Mouse (Mus musculus) limb, embryonic 14.5 days (tissue): ENCODE data around the gene Dctn1. TPM values are rescaled to one million over a fixed set of nuclear protein-coding genes. Genes with fewer than 3 reads are reported as not detected.

Source experiments
- ATAC-seq: fragments of 200-750 bp; cut with Nextera tagmentation; 2 replicates; pipeline ENCODE4 v1.8.0; 2017; ENCODE audit warnings: low read depth, moderate number of reproducible peaks, moderate TSS enrichment; ENCODE audit not compliant: low FRiP score
- DNase-seq: peaks from one replicate; pipeline ENCODE4 v3.0.0-alpha.2; 2015; ENCODE audit warnings: low spot score
- H3K27ac ChIP-seq: fragments of 300-500 bp; sonication (generic); replicated peaks from 2 replicates; pipeline ENCODE4 v1.5.1; 2014; ENCODE audit warnings: low read depth, mild to moderate bottlenecking, low read length, moderate library complexity, mixed read lengths
- H3K27me3 ChIP-seq: fragments of 300-500 bp; sonication (generic); 2 replicates; pipeline ENCODE4 v1.6.1; 2014; ENCODE audit warnings: low read length, mixed read lengths; ENCODE audit not compliant: control insufficient read depth, insufficient read depth
- H3K36me3 ChIP-seq: fragments of 300-500 bp; sonication (generic); 2 replicates; pipeline ENCODE4 v1.6.1; 2014; ENCODE audit warnings: mild to moderate bottlenecking, low read length, moderate library complexity, mixed read lengths; ENCODE audit not compliant: control insufficient read depth, insufficient read depth
- H3K4me1 ChIP-seq: fragments of 300-500 bp; sonication (generic); 2 replicates; pipeline ENCODE4 v1.6.1; 2014; ENCODE audit warnings: antibody characterized with exemption, low read length, mixed read lengths; ENCODE audit not compliant: control insufficient read depth, insufficient read depth
- H3K4me2 ChIP-seq: fragments of 300-500 bp; sonication (generic); replicated peaks from 2 replicates; pipeline ENCODE4 v1.6.1; 2014; ENCODE audit warnings: low read depth, mild to moderate bottlenecking, low read length, moderate library complexity; ENCODE audit not compliant: severe bottlenecking
- H3K4me3 ChIP-seq: fragments of 300-500 bp; sonication (generic); replicated peaks from 2 replicates; pipeline ENCODE4 v1.5.1; 2014; ENCODE audit warnings: low read length
- H3K9ac ChIP-seq: fragments of 300-500 bp; sonication (generic); 2 replicates; pipeline ENCODE4 v1.6.1; 2014; ENCODE audit warnings: mild to moderate bottlenecking, low read depth, low read length, moderate library complexity; ENCODE audit not compliant: severe bottlenecking
- H3K9me3 ChIP-seq: fragments of 300-500 bp; sonication (generic); 2 replicates; pipeline ENCODE4 v1.6.1; 2016; ENCODE audit warnings: low read length; ENCODE audit not compliant: control insufficient read depth
- POLR2A ChIP-seq: fragments of 200-500 bp; IDR thresholded peaks from 2 replicates; pipeline ENCODE4 v1.8.0; 2012; ENCODE audit warnings: inconsistent platforms, mild to moderate bottlenecking, moderate library complexity, borderline replicate concordance; ENCODE audit not compliant: insufficient read depth, insufficient read length; ENCODE audit errors: extremely low read depth
- whole genome bisulfite sequencing: fragments of 180-500 bp; shearing (Covaris S2); extraction: QIAGEN DNeasy Blood & Tissue Kit; methylation state at CpG from one replicate; pipeline ENCODE4 v1.1.7; 2014; 5-methylcytosine and 5-hydroxymethylcytosine counted together
- polyA plus RNA-seq, 2 experiments: library from polyadenylated mRNA; depleted of rRNA in 1 of 2; stranded (reverse) in 1 of 2; unstranded in 1 of 2; fragments of >200 nt; fragmentation: Nextera tagmentation in 1 of 2; extraction: Ambion mirVana in 1 of 2; gene quantifications; 2 replicates each; pipeline versions ENCODE4 v1.2.1 to v1.2.3; 2012 to 2014

Dctn1 gene
- polyA plus RNA-seq, 2 experiments: 82.0 to 128 TPM

DNA sequence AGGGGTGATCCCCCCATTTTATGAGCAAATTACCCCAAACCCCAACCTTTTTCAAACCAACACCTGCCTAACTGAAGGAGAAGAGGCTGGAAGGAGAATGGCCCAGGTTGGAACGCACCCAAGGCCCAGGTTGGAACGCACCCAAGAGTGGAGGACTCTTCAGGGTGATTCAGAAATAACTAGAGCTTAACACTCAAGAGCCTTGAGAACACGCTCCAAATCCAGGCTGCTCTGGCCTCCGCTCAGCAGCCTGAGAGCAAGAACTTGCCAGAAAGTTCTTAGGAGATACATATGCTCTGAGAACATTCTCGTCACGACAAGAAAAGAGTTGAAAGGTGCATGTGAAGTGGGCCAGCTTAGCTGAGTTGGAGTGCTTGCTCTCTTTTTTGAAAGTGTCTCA lies 79.4 kb downstream of the Dctn1 start:
- peaks cover 13% of the 10 kb centered on the region for H3K4me1 ChIP-seq
- H3K4me2 ChIP-seq: no peak overlapping the region
- no peak overlapping the region for H3K4me3 ChIP-seq
- no peak overlapping the region for H3K27ac ChIP-seq
- no peaks in the 10 kb centered on the region for H3K27me3 ChIP-seq
- WGBS: 43% methylated on average over 6 of the region's 6 CpGs
- no peak for TF ChIP-seq POLR2A
- H3K9me3 ChIP-seq: no peaks in the 10 kb centered on the region
- ATAC-seq: peak; percentile 67; the same call in 1 of the 2 replicates
- no peaks in the 10 kb centered on the region for H3K36me3 ChIP-seq
- peak; percentile 45 for DNase-seq
- no peak overlapping the region for H3K9ac ChIP-seq

DNA sequence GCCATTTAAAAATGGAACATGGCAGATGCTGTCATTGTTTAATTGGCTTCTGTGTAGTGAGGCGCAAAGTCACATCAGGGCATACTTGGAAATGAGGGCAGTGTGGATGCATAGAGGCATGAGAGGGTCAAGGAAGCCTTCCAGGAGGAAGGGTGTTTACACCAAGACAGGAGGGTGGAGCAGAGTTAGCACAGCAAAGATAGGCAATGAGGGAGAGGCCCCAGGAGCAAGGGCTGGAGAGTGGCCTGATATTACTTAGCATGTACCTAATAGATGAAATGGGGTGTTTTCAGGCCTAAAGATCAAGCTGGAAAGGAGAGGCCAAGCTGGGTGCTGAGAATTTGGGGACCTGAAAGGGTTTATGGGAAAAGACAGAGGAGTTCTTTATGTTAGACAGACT lies 80.3 kb downstream of the Dctn1 start:
- no peak overlapping the region for H3K9ac ChIP-seq
- no peak overlapping the region for H3K27ac ChIP-seq
- DNase-seq (no peak), ATAC-seq (no peak)
- no peaks in the 10 kb centered on the region for H3K36me3 ChIP-seq
- H3K27me3 ChIP-seq: no peaks in the 10 kb centered on the region
- no peak overlapping the region for H3K4me2 ChIP-seq
- H3K4me3 ChIP-seq: no peak overlapping the region
- no peak for TF ChIP-seq POLR2A
- WGBS: 94% methylated on average over 1 of the region's 1 CpGs
- no peaks in the 10 kb centered on the region for H3K9me3 ChIP-seq
- H3K4me1 ChIP-seq: peaks cover 13% of the 10 kb centered on the region

DNA sequence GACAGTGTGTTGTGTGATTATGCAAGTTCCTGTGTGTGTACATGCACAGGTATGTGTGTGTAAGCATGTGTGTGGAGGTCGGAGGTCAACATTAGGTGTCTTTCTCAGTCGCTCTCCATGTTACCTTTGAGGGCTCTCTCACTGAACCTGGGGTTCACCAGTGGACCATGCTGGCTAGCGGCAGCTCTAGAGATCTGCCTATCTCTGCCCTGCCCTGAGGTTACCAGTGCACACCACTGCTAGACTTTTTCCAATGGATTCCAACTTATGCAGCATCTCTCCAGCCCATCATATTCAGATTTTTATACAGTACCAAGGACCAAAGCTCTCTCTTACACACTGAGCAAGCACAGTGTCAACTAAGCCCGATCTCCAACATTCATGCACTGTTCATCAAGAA lies 81.0 kb downstream of the Dctn1 start:
- no peak for TF ChIP-seq POLR2A
- Histone ChIP-seq H3K4me1 (peaks cover 13% of the 10 kb centered on the region), H3K9me3 (no peaks in the 10 kb centered on the region), H3K36me3 (no peaks in the 10 kb centered on the region), H3K4me2 (no peak overlapping the region), H3K4me3 (no peak overlapping the region), H3K9ac (no peak overlapping the region), H3K27me3 (no peaks in the 10 kb centered on the region), H3K27ac (no peak overlapping the region)
- no peak for DNase-seq
- 90% methylated on average over 4 of the region's 4 CpGs for WGBS
- ATAC-seq: no peak

DNA sequence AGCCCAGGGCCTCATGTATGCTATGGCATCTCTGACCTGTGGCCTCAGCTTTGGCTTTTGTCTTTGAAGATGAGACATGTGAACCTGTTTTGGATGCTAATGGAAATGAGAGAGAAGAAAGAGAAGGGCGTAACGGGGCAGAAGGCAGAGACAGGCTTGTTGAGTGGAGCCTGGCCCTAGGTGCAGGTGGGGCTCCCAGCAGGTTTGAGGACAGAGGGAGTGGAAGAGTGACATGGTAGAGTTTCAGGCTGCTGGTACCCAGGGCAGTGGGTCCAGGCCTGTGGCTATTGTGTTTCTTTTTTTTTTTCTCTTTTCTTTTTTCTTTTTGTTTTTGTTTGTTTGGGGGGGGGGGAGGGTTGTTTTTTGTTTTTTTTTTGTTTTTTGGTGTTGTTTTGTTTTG lies 81.4 kb downstream of the Dctn1 start:
- TF ChIP-seq POLR2A: no peak
- ATAC-seq (no peak), DNase-seq (no peak)
- WGBS: 94% methylated on average over 2 of the region's 2 CpGs
- Histone ChIP-seq H3K4me3 (no peak overlapping the region), H3K4me1 (peaks cover 13% of the 10 kb centered on the region), H3K4me2 (no peak overlapping the region), H3K36me3 (no peaks in the 10 kb centered on the region), H3K27ac (no peak overlapping the region), H3K27me3 (no peaks in the 10 kb centered on the region), H3K9me3 (no peaks in the 10 kb centered on the region), H3K9ac (no peak overlapping the region)

Other genes starting within 250 kb of the Dctn1 start
- 3.2 and 3.9 TPM in 2 replicates for gene Sema4f, start 226.2 kb upstream of the Dctn1 start, polyA plus RNA-seq (2012; rRNA removed)
- gene Sema4f, start 226.2 kb upstream of the Dctn1 start, polyA plus RNA-seq (2014; fragmentation: Nextera tagmentation; extraction: Ambion mirVana): 1.1 and 2.2 TPM in 2 replicates
- 0.32 and 0.70 TPM in 2 replicates for gene M1ap, start 219.0 kb upstream of the Dctn1 start, polyA plus RNA-seq (2012; rRNA removed)
- 0.17 and 0.67 TPM in 2 replicates for gene M1ap, start 219.0 kb upstream of the Dctn1 start, polyA plus RNA-seq (2014; fragmentation: Nextera tagmentation; extraction: Ambion mirVana)
- gene Dok1, start 132.4 kb upstream of the Dctn1 start, polyA plus RNA-seq (2012; rRNA removed): 17.1 and 17.4 TPM in 2 replicates
- gene Dok1, start 132.4 kb upstream of the Dctn1 start, polyA plus RNA-seq (2014; fragmentation: Nextera tagmentation; extraction: Ambion mirVana): 9.6 and 11.4 TPM in 2 replicates
- gene Loxl3, start 131.7 kb upstream of the Dctn1 start, polyA plus RNA-seq (2012; rRNA removed): 55.6 and 58.6 TPM in 2 replicates
- gene Loxl3, start 131.7 kb upstream of the Dctn1 start, polyA plus RNA-seq (2014; fragmentation: Nextera tagmentation; extraction: Ambion mirVana): 24.1 and 26.0 TPM in 2 replicates
- 331 and 427 TPM in 2 replicates for gene Aup1, start 111.4 kb upstream of the Dctn1 start, polyA plus RNA-seq (2012; rRNA removed)
- gene Aup1, start 111.4 kb upstream of the Dctn1 start, polyA plus RNA-seq (2014; fragmentation: Nextera tagmentation; extraction: Ambion mirVana): 131 and 136 TPM in 2 replicates
- gene Htra2, start 110.6 kb upstream of the Dctn1 start, polyA plus RNA-seq (2012; rRNA removed): 99.8 and 116 TPM in 2 replicates
- gene Htra2, start 110.6 kb upstream of the Dctn1 start, polyA plus RNA-seq (2014; fragmentation: Nextera tagmentation; extraction: Ambion mirVana): 47.0 and 48.4 TPM in 2 replicates
- gene Dqx1, start 108.1 kb upstream of the Dctn1 start, polyA plus RNA-seq (2012; rRNA removed): 1.9 and 2.5 TPM in 2 replicates
- gene Dqx1, start 108.1 kb upstream of the Dctn1 start, polyA plus RNA-seq (2014; fragmentation: Nextera tagmentation; extraction: Ambion mirVana): 0.35 and 0.37 TPM in 2 replicates
- 0.08 TPM in 1 of 2 replicates, not detected in the other for gene Tlx2, start 95.6 kb upstream of the Dctn1 start, polyA plus RNA-seq (2012; rRNA removed)
- not detected in 2 replicates for gene Tlx2, start 95.6 kb upstream of the Dctn1 start, polyA plus RNA-seq (2014; fragmentation: Nextera tagmentation; extraction: Ambion mirVana)
- 41.8 and 49.8 TPM in 2 replicates for gene Pcgf1, start 88.1 kb upstream of the Dctn1 start, polyA plus RNA-seq (2012; rRNA removed)
- 28.2 and 35.5 TPM in 2 replicates for gene Pcgf1, start 88.1 kb upstream of the Dctn1 start, polyA plus RNA-seq (2014; fragmentation: Nextera tagmentation; extraction: Ambion mirVana)
- gene Lbx2, start 79.6 kb upstream of the Dctn1 start, polyA plus RNA-seq (2012; rRNA removed): 0.54 and 1.2 TPM in 2 replicates
- gene Lbx2, start 79.6 kb upstream of the Dctn1 start, polyA plus RNA-seq (2014; fragmentation: Nextera tagmentation; extraction: Ambion mirVana): 0.52 and 0.87 TPM in 2 replicates
- gene Ccdc142, start 64.3 kb upstream of the Dctn1 start, polyA plus RNA-seq (2012; rRNA removed): 5.2 and 8.7 TPM in 2 replicates
- gene Ccdc142, start 64.3 kb upstream of the Dctn1 start, polyA plus RNA-seq (2014; fragmentation: Nextera tagmentation; extraction: Ambion mirVana): 2.7 and 3.0 TPM in 2 replicates
- 7.0 and 7.7 TPM in 2 replicates for gene Gm42688, start 64.3 kb upstream of the Dctn1 start, polyA plus RNA-seq (2012; rRNA removed)
- gene Gm42688, start 64.3 kb upstream of the Dctn1 start, polyA plus RNA-seq (2014; fragmentation: Nextera tagmentation; extraction: Ambion mirVana): 2.5 and 4.5 TPM in 2 replicates
- gene Mrpl53, start 56.9 kb upstream of the Dctn1 start, polyA plus RNA-seq (2012; rRNA removed): 101 and 112 TPM in 2 replicates
- gene Mrpl53, start 56.9 kb upstream of the Dctn1 start, polyA plus RNA-seq (2014; fragmentation: Nextera tagmentation; extraction: Ambion mirVana): 124 and 125 TPM in 2 replicates
- gene Mogs, start 50.4 kb upstream of the Dctn1 start, polyA plus RNA-seq (2012; rRNA removed): 95.2 and 116 TPM in 2 replicates
- gene Mogs, start 50.4 kb upstream of the Dctn1 start, polyA plus RNA-seq (2014; fragmentation: Nextera tagmentation; extraction: Ambion mirVana): 47.1 and 50.9 TPM in 2 replicates
- 191 and 267 TPM in 2 replicates for gene Wbp1, start 44.4 kb upstream of the Dctn1 start, polyA plus RNA-seq (2012; rRNA removed)
- gene Wbp1, start 44.4 kb upstream of the Dctn1 start, polyA plus RNA-seq (2014; fragmentation: Nextera tagmentation; extraction: Ambion mirVana): 83.0 and 104 TPM in 2 replicates
- gene Ino80b, start 40.5 kb upstream of the Dctn1 start, polyA plus RNA-seq (2012; rRNA removed): 35.9 and 36.8 TPM in 2 replicates
- gene Ino80b, start 40.5 kb upstream of the Dctn1 start, polyA plus RNA-seq (2014; fragmentation: Nextera tagmentation; extraction: Ambion mirVana): 14.7 and 14.9 TPM in 2 replicates
- gene Rtkn, start 30.5 kb upstream of the Dctn1 start, polyA plus RNA-seq (2012; rRNA removed): 151 and 218 TPM in 2 replicates
- gene Rtkn, start 30.5 kb upstream of the Dctn1 start, polyA plus RNA-seq (2014; fragmentation: Nextera tagmentation; extraction: Ambion mirVana): 40.7 and 46.2 TPM in 2 replicates
- 13.1 and 17.9 TPM in 2 replicates for gene Wdr54, start 9.5 kb upstream of the Dctn1 start, polyA plus RNA-seq (2012; rRNA removed)
- gene Wdr54, start 9.5 kb upstream of the Dctn1 start, polyA plus RNA-seq (2014; fragmentation: Nextera tagmentation; extraction: Ambion mirVana): 5.5 and 7.3 TPM in 2 replicates
- 0.21 and 0.26 TPM in 2 replicates for gene 1700003E16Rik, start 9.5 kb upstream of the Dctn1 start, polyA plus RNA-seq (2012; rRNA removed)
- 1.7 and 1.9 TPM in 2 replicates for gene 1700003E16Rik, start 9.5 kb upstream of the Dctn1 start, polyA plus RNA-seq (2014; fragmentation: Nextera tagmentation; extraction: Ambion mirVana)
- gene Slc4a5, start 53.9 kb downstream of the Dctn1 start, polyA plus RNA-seq (2012; rRNA removed): 0.13 and 0.18 TPM in 2 replicates
- 0.25 TPM in 1 of 2 replicates, not detected in the other for gene Slc4a5, start 53.9 kb downstream of the Dctn1 start, polyA plus RNA-seq (2014; fragmentation: Nextera tagmentation; extraction: Ambion mirVana)
- gene Mthfd2, start 160.0 kb downstream of the Dctn1 start, polyA plus RNA-seq (2012; rRNA removed): 26.3 and 27.3 TPM in 2 replicates
- 35.3 and 38.5 TPM in 2 replicates for gene Mthfd2, start 160.0 kb downstream of the Dctn1 start, polyA plus RNA-seq (2014; fragmentation: Nextera tagmentation; extraction: Ambion mirVana)
- 50.4 and 52.3 TPM in 2 replicates for gene Mob1a, start 160.1 kb downstream of the Dctn1 start, polyA plus RNA-seq (2012; rRNA removed)
- gene Mob1a, start 160.1 kb downstream of the Dctn1 start, polyA plus RNA-seq (2014; fragmentation: Nextera tagmentation; extraction: Ambion mirVana): 75.8 and 77.9 TPM in 2 replicates
- 26.7 and 55.1 TPM in 2 replicates for gene Bola3, start 183.2 kb downstream of the Dctn1 start, polyA plus RNA-seq (2012; rRNA removed)
- gene Bola3, start 183.2 kb downstream of the Dctn1 start, polyA plus RNA-seq (2014; fragmentation: Nextera tagmentation; extraction: Ambion mirVana): 116 and 129 TPM in 2 replicates